Mouse (Mus musculus): ENCODE measurements around the gene Kcnj13. TPM values are rescaled to one million over a fixed set of nuclear protein-coding genes. Genes with fewer than 3 reads are reported as not detected.

Kcnj13 gene
- polyA plus RNA-seq, 1 experiment from 2014 or later = 1.4 TPM

GRCm38 (mm10) chr1:87378024-87378560 is 16.4 kb downstream of the Kcnj13 start:
- Histone ChIP-seq H3K4me3 (no peak overlapping the region), H3K27me3 (replicated peaks; ENCODE audit: low read depth, poor library complexity, severe bottlenecking) (no peaks in the 10 kb centered on the region), H3K27ac (replicated peaks) (no peak overlapping the region), H3K36me3 (replicated peaks) (peaks cover 48% of the 10 kb centered on the region), H3K4me1 (no peaks in the 10 kb centered on the region; the same call in 1 of the 2 replicates), H3K9me3 (no peaks in the 10 kb centered on the region)
- WGBS = 88% methylated on average over 3 of the region's 3 CpGs
- DNase-seq (ENCODE audit: low spot score) = no peak

GRCm38 (mm10) chr1:87360276-87360675 is 34.3 kb downstream of the Kcnj13 start:
- H3K9me3 ChIP-seq = no peaks in the 10 kb centered on the region

GRCm38 (mm10) chr1:87350576-87350975 is 44.0 kb downstream of the Kcnj13 start:
- no peaks in the 10 kb centered on the region for H3K27me3 ChIP-seq (replicated peaks; ENCODE audit: low read depth, poor library complexity, severe bottlenecking)
- peaks cover 43% of the 10 kb centered on the region for H3K36me3 ChIP-seq (replicated peaks)
- no peaks in the 10 kb centered on the region for H3K4me1 ChIP-seq
- DNase-seq (ENCODE audit: low spot score) = no peak
- no peak overlapping the region for H3K27ac ChIP-seq (replicated peaks)
- WGBS = 90% methylated on average over 2 of the region's 2 CpGs
- H3K4me3 ChIP-seq = no peak overlapping the region
- H3K9me3 ChIP-seq = no peaks in the 10 kb centered on the region

More at GRCm38 (mm10) chr1:87360276-87360675, 34.3 kb downstream of the Kcnj13 start:
- 67% methylated on average over 1 of the region's 1 CpGs for WGBS
- H3K36me3 ChIP-seq (replicated peaks) = peaks cover 23% of the 10 kb centered on the region
- no peaks in the 10 kb centered on the region for H3K27me3 ChIP-seq (replicated peaks; ENCODE audit: low read depth, poor library complexity, severe bottlenecking)
- H3K27ac ChIP-seq (replicated peaks) = no peak overlapping the region
- no peak for DNase-seq (ENCODE audit: low spot score)
- no peak overlapping the region for H3K4me3 ChIP-seq
- no peaks in the 10 kb centered on the region for H3K4me1 ChIP-seq

Other genes with a start within 250 kb of the Kcnj13 start
- gene Ecel1, start 238.2 kb downstream of the Kcnj13 start, polyA plus RNA-seq (2016; fragmentation: Nextera tagmentation; extraction: Ambion mirVana) = 1.2 and 3.1 TPM in 2 replicates
- gene Prss56, start 211.4 kb downstream of the Kcnj13 start, polyA plus RNA-seq (2016; fragmentation: Nextera tagmentation; extraction: Ambion mirVana) = 0.71 and 0.94 TPM in 2 replicates
- 0.13 and 0.17 TPM in 2 replicates for gene Chrnd, start 204.1 kb downstream of the Kcnj13 start, polyA plus RNA-seq (2016; fragmentation: Nextera tagmentation; extraction: Ambion mirVana)
- gene Chrng, start 190.1 kb downstream of the Kcnj13 start, polyA plus RNA-seq (2016; fragmentation: Nextera tagmentation; extraction: Ambion mirVana) = 0.35 and 0.39 TPM in 2 replicates
- 175 and 185 TPM in 2 replicates for gene Eif4e2, start 180.8 kb downstream of the Kcnj13 start, polyA plus RNA-seq (2016; fragmentation: Nextera tagmentation; extraction: Ambion mirVana)
- gene Efhd1, start 130.4 kb downstream of the Kcnj13 start, polyA plus RNA-seq (2016; fragmentation: Nextera tagmentation; extraction: Ambion mirVana) = 0.69 and 0.77 TPM in 2 replicates
- gene Gigyf2, start 67.7 kb downstream of the Kcnj13 start, polyA plus RNA-seq (2016; fragmentation: Nextera tagmentation; extraction: Ambion mirVana) = 49.7 and 55.2 TPM in 2 replicates
- gene Snorc, start 75.5 kb upstream of the Kcnj13 start, polyA plus RNA-seq (2016; fragmentation: Nextera tagmentation; extraction: Ambion mirVana) = not detected in 2 replicates
- gene Neu2, start 115.2 kb upstream of the Kcnj13 start, polyA plus RNA-seq (2016; fragmentation: Nextera tagmentation; extraction: Ambion mirVana) = not detected in 2 replicates
- 1.7 and 2.5 TPM in 2 replicates for gene Ngef, start 179.1 kb upstream of the Kcnj13 start, polyA plus RNA-seq (2016; fragmentation: Nextera tagmentation; extraction: Ambion mirVana)
- 4.0 and 5.3 TPM in 2 replicates for gene Inpp5d, start 225.6 kb upstream of the Kcnj13 start, polyA plus RNA-seq (2016; fragmentation: Nextera tagmentation; extraction: Ambion mirVana)